Mouse (Mus musculus) CD4-positive, CD25-positive, alpha-beta regulatory T cell, adult 2 months (primary cell): Measurements from ENCODE around the gene 4930539E08Rik.

Experiments
- DNase-seq: peaks from one replicate; pipeline ENCODE4 v3.0.0-alpha.2; 2012; ENCODE audit warnings: low read depth, low spot score

The 4930539E08Rik gene

DNA sequence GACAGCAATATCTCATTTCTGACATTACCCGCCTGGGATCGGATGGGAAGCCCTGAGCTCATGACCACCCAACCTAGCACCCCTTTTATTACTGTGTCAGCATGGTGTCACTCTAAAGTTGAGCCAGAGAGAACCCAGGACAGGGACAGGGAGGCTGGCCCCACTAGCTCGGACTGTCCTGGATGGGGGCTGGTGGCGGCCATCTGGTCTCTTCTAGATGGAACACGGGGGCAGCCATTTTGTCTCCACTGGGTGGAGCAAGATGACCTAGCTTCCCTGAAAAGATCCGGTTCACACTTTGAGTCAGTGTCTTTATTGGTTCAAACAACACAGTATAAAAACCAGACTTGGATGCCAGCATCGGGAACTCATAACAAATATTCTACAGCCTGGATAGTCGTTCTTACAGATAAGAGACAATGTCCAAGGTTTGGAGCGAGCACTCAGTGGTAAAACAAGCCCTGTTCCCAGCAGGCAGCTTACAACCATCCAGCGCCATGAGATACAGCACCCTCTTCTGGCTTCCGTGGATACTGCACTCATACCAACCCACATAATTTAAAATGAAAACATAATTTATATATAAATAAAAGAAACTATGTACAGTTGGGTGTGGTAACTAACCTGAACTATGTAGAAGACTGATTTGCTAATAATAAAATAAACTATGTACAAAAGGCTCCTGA is 18.9 kb downstream of the 4930539E08Rik start:
- no peak for DNase-seq

DNA sequence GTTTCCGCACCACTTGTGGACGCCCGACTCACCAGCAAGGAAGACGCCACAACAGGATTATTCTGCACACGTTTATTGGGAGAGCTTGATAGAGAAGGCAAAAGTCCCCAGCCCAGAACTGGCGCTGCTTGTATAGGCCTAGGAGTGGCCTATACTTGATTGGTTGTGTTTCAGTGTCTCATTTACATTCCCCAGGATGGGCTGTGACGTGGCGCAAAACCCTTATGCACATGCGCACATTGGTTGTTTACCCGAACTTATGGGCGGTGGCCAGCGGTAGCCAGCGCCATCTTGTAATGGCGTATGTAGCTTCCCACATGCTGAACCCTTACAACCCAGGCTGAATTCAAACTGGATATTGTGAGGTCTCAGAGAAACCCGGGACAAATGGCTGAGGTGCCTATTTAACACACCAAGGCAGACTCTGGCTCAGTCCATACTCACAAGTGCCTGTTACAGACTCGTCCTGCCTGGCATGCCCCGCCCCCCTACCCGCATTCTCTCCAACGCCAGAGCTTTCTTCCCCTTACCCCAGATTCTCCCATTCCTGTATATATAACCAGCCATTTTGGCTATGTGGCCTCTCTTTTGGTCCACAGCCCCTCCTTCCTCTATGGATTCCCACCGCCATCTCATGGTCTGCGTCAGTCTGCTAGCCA is 19.8 kb downstream of the 4930539E08Rik start:
- no peak for DNase-seq

- DNase-seq, result no peak
Observed at GRCm38 (mm10) chr17:28894050-28894767, 20.9 kb downstream of the 4930539E08Rik start.

DNA sequence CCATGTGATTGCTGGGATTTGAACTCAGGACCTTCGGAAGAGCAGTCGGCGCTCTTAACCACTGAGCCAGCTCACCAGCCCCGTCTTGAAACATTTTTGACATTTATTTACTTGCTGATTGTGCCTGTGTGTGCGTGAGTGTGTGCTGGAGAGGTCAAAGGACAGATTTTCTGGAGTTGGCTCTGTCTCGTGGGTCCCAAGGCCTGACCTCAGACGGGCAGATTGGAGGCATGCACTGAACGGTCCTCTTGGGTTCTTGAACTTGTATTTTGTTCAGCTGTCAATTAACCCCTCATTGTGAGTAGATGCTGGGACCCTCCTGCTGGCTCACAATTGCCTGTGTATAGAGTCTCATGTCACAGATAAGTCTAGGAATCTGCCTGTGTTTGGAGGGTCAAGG is 28.9 kb downstream of the 4930539E08Rik start:
- no peak for DNase-seq

DNA sequence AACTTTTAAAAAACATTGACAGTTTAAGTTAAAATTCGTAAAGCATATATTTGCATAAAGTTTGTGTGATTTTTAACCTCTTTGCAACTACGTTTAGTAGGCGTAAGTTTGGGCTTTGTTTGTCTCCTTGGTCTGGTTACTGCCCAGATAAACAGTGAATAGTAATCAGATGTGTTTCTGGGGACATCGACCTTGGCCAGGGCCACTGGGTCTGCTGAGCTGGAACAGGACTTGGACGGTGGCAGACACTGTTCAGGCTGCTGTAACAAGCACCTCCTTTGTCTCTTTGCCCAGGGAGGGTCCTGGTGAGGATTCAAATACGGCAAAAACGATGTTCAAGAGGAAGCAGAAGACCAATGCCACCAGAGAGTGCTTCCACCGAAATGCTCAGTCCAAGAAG is 29.9 kb downstream of the 4930539E08Rik start:
- no peak for DNase-seq

GRCm38 (mm10) chr17:28883941-28884516 is 31.1 kb downstream of the 4930539E08Rik start:
- no peak for DNase-seq

DNA sequence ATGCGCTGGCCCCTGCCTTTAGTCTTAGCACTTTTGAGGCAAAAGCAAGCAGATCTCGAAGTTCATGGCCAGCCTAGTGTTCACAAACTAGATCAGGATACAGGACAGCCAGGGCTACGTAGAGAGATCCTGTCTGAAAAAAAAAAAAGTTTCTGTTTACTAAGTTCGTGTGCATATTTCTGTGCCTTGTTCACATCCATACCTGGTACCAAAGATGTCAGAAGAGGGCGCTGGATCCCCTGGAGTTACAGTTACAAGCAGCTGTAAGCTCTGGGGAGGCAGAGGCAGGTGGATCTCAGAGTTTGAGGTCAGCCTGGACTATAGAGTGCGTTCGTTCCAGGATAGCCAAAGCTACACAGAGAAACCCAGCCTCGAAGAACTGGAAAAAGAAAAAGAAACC is 32.3 kb downstream of the 4930539E08Rik start:
- peak; percentile 73 for DNase-seq

DNA sequence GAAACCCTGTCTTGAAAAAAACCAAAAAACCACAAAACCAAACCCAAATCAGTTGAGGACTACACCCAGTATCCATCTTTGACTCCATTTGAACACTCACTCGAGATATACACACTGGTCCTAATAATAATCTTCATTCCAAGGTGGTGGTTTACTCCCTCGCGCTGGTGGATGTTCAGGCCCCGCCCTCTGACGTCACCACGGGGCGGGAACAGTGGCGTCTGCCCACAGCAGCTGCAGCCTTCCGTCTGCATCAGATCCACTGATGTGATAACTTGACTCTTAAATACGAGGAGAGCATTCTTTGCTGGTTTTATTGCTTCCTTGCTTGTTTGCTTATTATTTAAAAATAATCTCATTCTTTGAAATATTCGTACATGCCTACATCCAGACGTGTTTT is 32.8 kb downstream of the 4930539E08Rik start:
- peak; percentile 94 for DNase-seq

DNA sequence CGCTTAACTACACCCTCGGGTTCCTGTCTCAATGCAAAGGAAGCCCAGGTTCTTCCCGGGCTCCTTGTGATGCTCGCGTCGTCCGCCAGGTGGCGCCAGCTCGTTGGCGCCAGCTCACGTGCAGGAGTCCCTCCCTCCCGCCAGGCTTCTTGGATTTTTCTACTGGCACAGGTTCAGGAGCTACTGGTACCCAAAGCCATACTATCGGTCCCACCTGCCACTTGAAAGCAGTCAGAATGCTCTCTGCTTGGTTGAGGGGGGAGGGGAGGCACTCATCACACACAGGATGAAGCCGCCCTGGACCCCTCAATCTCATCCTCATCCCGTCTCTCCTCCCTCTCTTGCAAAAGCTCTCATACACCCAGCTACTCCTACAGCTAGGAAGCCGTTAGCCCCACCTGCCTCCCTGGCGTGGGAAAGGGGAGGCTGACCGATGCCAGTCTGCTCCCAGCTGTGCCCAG is 35.2 kb downstream of the 4930539E08Rik start:
- DNase-seq, result peak; percentile 86

DNA sequence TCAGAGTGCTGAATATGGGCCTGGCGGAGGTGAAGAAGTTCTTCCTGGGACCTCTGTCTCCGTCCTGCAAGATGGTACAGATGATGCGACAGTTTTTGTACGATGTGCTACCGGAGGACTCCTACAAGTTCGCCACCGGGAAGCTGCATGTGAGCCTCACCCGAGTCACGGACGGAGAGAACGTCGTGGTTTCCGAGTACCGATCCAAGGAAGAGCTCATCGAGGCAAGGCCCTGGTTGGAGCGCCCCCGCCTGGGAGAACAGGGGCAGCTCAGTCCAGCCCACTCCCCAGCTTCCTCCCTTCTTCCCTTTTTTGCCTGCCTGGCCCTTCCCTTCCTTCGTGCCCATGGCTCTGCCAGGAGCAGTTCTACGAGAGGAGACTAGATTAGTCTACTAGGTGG is 38.3 kb downstream of the 4930539E08Rik start:
- peak; percentile 42 for DNase-seq

GRCm38 (mm10) chr17:28876331-28876730 is 38.8 kb downstream of the 4930539E08Rik start:
- DNase-seq, result no peak

DNA sequence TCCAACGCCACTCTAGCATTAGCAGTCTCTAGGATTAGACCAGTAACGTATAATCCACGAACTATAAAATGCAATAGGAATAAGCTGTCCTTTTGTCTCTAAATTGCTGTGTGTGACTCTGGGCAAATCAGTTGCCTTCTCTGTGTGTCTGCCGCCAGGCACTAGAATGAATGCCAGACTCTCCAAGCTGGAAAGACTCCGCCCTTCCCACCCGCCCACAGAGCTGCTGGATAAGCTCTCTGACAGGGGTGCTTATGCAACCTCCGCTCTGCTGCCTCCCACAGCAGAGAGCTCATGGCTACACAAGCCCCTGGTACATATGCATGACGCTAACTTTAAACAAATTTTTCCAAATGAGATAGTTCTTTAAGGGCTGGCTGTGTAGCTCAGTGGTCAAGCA is 39.8 kb downstream of the 4930539E08Rik start:
- no peak for DNase-seq

GRCm38 (mm10) chr17:28874825-28875224 is 40.3 kb downstream of the 4930539E08Rik start:
- no peak for DNase-seq

DNA sequence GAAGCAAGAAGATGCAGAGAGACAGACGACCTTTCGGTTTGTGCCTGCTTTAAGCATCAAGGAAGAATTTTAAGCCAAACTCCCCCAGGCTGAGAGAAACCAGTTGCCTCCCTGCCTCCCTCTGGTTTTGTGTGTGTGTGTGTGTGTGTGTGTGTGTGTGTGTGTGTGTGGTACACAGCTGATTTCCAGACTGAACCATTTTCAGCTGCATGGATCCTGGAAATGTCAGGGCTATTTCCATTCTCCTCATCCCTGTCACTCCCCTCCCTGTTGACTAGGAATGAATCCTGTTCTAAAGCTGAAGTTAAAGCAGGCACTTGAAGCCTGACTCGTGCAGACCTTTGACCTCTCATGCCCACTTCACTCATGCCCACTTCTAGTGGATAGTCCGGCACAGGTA is 40.9 kb downstream of the 4930539E08Rik start:
- no peak for DNase-seq

- DNase-seq, result no peak
Observed at GRCm38 (mm10) chr17:28872322-28872721, 42.8 kb downstream of the 4930539E08Rik start.

- DNase-seq, result no peak
Observed at GRCm38 (mm10) chr17:28871831-28872230, 43.3 kb downstream of the 4930539E08Rik start.

DNA sequence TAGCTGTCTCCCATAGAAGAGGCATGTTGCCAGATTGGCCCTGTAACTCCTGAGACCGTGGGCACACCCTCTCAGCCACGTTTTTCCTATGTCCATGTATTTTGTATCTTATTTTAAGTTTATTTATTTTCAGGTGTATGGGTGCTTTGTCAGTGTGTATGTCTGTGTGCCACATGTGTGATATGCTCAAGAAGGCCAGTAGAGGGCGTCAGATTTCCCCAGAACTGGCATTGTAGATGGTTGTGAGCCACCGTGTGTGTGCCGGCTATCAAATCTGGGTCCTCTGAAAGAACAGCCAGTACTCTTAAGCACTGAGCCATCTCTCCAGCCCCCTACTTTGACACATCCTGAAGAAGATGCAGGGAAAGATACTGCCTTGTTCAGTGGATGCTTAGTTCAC is 44.7 kb downstream of the 4930539E08Rik start:
- no peak for DNase-seq

GRCm38 (mm10) chr17:28869412-28870110 is 45.6 kb downstream of the 4930539E08Rik start:
- no peak for DNase-seq

DNA sequence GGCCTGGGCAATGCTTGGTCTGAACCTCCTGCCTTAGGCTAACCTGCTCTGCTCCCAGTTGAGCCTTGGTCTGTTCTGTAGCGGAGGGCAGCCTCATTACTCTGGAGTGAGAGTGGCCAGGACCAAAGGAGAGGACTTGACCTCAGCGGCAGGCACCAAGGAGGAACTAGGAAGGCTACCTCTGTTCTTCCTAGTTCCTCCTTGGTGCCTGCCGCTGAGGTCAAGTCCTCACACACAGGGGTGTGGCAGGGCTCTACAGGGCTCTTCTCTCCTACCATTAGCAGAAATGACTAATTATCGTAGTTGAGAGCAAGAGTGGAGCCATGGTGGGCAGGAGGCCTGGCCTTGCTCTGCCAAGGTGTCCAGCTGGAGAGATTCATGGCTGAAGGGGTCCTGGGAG is 47.7 kb downstream of the 4930539E08Rik start:
- DNase-seq, result no peak

DNA sequence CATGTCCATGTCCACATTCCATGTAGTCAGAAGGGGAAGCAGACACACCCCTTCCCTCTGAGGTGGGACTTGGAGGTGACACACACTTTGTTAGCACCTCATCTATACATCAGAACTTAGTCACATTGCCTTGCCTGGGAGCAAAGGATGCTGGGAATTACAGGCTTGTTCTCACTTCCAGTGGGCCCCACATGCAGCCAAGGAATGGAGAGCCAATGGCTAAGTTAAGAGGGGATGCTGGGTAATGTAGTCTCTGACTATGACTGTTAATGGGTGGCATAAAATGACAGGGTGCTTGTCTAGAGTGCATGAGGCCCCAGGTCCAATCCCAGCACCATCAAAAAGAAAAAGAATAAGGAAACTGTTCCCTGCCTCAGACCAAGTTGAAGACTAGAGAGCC is 48.2 kb downstream of the 4930539E08Rik start:
- DNase-seq, result no peak

DNA sequence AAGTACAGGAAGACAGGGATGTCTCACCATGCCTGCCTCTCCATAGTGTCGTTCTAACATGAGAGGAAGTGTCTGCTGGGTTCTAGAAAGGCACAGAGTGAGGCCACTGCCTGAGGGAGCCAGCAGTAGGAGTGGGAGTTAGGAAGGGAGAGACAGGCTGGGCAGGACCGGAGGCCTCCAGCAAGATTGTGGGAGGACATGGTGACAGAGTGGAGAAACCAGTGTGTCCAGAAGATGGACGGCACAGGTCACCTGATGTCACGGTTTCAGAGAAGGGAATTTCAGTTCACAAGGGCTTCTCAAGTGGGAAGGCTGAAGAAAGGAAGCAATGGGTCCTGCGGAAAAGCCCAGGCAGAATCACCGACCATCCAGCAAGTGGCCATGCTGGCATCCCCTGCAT is 50.7 kb downstream of the 4930539E08Rik start:
- no peak for DNase-seq

- DNase-seq, result no peak
Observed at GRCm38 (mm10) chr17:28863926-28864325, 51.2 kb downstream of the 4930539E08Rik start.
